Mouse (Mus musculus): ENCODE data around the gene Utp3.

Gene Utp3

GRCm38 (mm10) chr5:88564501-88565147, 10.4 kb downstream of the Utp3 start, which contains the start of gene Rufy3:
Gene Rufy3 (plus strand): TSS chr5:88565040.
- ChIA-PET POLR2A (interaction anchor here (0.7 to 7.4 kb wide), 18 partner anchors 8 to 203 kb away, joined by 3 to 88 read pairs (median 8); partner anchors contain the start of genes Utp3 (in 4 of the 4), Dck (in 1 of the 4) and Mob1b (in 1 of the 4)), CTCF (interaction anchor here (0.6 to 1.9 kb wide), 4 partner anchors 10 to 323 kb away, joined by 3 to 9 read pairs (median 4); partner anchors contain the start of gene Utp3 (in 2 of the 4))

DNA sequence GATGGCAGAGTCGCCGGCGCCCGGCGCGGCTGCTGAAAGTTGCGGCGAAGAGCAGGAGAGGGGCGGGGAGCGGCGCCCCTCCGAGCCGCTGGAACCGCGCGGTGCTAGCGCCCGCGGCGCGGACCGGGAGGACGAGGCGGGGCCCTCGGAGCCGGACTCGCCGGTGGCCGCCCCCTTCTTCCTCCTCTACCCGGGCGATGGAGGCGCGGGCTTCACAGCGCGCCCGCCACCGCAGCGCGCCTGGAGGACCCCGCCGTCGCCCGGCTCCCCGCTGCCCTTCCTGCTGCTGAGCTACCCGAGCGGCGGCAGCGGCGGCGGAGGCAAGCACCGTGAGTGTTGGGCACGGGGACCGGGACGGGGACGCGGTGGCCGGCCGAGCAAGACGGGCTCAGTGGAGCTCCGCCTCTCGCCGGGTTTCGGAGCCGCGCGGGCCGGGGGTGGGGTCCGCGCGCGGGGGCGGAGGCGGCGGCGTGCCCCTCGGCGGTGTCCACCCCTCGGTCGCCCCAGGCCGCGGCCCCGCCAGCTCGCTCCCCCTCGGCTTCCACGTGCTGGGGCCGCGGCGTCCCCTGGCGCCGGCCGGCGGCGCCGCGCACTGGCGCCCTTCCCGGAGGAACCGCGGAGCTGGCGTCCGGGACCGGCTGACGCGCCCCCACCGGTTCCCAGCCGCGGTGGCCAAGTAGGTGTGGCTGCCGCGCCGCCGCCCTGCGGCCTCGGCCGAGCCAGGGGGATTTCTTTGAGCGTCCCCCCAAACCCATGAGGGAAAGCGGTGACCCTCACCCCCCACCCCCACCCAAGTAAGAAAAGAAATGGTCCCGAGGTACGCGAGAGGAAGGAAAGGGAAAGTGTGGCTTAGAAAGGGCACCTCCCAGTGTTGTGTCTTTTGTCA, 11.1 kb downstream of the Utp3 start:
- ChIA-PET CTCF (interaction anchor here (0.6 to 1.9 kb wide), 5 partner anchors 11 to 322 kb away, joined by 3 to 9 read pairs (median 4); partner anchors contain the start of gene Utp3 (in 2 of the 4)), POLR2A (interaction anchor here (0.6 to 7.4 kb wide), 15 partner anchors 9 to 199 kb away, joined by 3 to 88 read pairs (median 7); partner anchors contain the start of genes Utp3 (in 3 of the 4), Dck (in 1 of the 4) and Mob1b (in 1 of the 4))

DNA sequence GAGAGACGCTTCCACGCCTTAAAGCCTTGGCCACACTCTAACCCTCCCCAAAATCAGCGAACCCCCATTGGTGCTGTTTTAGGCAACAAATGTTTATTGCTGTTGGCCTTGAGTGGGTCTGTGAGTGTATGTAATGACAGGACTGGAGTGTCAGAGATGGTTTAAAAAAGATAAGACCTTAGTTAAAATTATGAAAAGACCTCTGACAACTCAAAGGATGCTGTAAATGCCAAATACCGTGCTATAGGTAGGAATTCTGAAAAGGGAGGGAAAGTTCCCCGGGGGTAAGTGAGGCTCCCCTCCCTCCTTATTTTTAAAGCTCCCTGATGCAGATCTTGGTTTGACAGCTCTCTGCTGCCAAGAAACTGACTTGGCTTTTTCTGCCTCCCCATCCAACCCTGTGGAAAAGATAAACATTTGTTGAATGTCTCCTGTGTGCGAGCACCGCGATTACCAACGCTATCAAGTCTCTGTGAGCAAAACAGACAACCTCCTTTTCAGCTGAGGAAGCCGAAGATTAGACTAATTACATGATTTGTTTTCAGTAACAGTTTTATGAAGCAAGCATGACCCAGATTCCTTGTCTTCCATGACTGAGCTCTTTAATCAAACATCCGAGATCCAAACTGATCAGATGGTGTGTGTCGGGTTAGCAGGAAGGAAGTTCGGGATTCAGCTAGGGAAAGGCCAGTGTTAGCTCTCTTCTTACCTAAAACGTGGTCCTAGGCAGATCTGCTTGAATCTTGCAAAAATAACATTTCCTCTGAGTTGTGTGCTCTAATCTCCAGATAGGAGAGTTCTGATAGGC, 12.0 kb downstream of the Utp3 start:
- POLR2A ChIA-PET, result interaction anchor here (0.6 to 7.4 kb wide), 18 partner anchors 9 to 199 kb away, joined by 3 to 88 read pairs (median 4); partner anchors contain the start of genes Utp3 (in 3 of the 4), Dck (in 1 of the 4) and Mob1b (in 1 of the 4)
- CTCF ChIA-PET, result interaction anchor here in 3 of 4 experiments (0.9 to 1.9 kb wide), 3 partner anchors 10 to 12 kb away, joined by 3 to 9 read pairs (median 3); partner anchors contain the start of gene Utp3 (in 2 of the 3)

- ChIA-PET POLR2A (interaction anchor here in 2 of 4 experiments (0.6 to 7.4 kb wide), 7 partner anchors 13 to 1796 kb away, joined by 3 to 88 read pairs (median 3); partner anchors contain the start of genes Mob1b (in 1 of the 2) and Utp3 (in 1 of the 2)), CTCF (interaction anchor here in 1 of 4 experiments (1.1 kb wide), 1 partner anchor 15 kb away, joined by 3 read pairs; the partner anchor contains the start of gene Utp3)
These were observed 15.3 kb downstream of the Utp3 start for GRCm38 (mm10) chr5:88569541-88569940.

GRCm38 (mm10) chr5:88574829-88575228, 20.6 kb downstream of the Utp3 start:
- POLR2A ChIA-PET, result interaction anchor here in 3 of 4 experiments (0.9 to 2.4 kb wide), 11 partner anchors 8 to 145 kb away, joined by 3 to 13 read pairs (median 4); partner anchors contain the start of gene Utp3 (in 1 of the 3)

GRCm38 (mm10) chr5:88575506-88576338, 21.5 kb downstream of the Utp3 start:
- CTCF ChIA-PET, result interaction anchor here in 1 of 4 experiments (0.6 kb wide), 1 partner anchor 10 kb away, joined by 3 read pairs; no protein-coding TSS in a partner anchor
- POLR2A ChIA-PET, result interaction anchor here in 3 of 4 experiments (0.8 to 2.4 kb wide), 12 partner anchors 9 to 144 kb away, joined by 3 to 13 read pairs (median 4); partner anchors contain the start of gene Utp3 (in 1 of the 3)

More at GRCm38 (mm10) chr5:88574829-88575228, 20.6 kb downstream of the Utp3 start:
- CTCF ChIA-PET, result no interaction called here

- ChIA-PET POLR2A (interaction anchor here in 2 of 4 experiments (1.4 to 2.1 kb wide), 3 partner anchors 10 to 15 kb away, joined by 3 to 7 read pairs (median 5); no protein-coding TSS in a partner anchor), CTCF (no interaction called here)
These were observed 26.4 kb downstream of the Utp3 start for GRCm38 (mm10) chr5:88580681-88581080.

DNA sequence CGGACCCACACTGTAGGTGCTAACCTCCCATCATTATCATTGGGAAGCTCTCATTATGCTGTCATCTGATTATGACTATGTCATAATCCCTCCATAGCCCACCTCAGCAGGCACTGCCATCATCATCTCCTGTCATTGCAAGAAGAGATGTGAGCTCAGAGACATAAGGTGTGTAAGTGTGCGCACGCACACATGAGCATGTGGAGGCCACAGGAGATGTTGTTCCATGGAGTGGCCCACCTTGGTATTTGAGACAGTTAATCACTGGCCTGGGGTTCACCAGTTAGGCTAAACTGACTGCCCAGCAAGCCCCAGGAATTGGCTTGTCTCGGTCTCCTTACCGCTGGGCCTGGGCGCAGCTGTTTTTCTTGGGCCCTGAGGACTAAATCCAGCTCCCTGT, 27.1 kb downstream of the Utp3 start:
- POLR2A ChIA-PET, result interaction anchor here in 2 of 4 experiments (1.4 to 2.1 kb wide), 3 partner anchors 9 to 16 kb away, joined by 3 to 7 read pairs (median 5); no protein-coding TSS in a partner anchor
- CTCF ChIA-PET, result no interaction called here

DNA sequence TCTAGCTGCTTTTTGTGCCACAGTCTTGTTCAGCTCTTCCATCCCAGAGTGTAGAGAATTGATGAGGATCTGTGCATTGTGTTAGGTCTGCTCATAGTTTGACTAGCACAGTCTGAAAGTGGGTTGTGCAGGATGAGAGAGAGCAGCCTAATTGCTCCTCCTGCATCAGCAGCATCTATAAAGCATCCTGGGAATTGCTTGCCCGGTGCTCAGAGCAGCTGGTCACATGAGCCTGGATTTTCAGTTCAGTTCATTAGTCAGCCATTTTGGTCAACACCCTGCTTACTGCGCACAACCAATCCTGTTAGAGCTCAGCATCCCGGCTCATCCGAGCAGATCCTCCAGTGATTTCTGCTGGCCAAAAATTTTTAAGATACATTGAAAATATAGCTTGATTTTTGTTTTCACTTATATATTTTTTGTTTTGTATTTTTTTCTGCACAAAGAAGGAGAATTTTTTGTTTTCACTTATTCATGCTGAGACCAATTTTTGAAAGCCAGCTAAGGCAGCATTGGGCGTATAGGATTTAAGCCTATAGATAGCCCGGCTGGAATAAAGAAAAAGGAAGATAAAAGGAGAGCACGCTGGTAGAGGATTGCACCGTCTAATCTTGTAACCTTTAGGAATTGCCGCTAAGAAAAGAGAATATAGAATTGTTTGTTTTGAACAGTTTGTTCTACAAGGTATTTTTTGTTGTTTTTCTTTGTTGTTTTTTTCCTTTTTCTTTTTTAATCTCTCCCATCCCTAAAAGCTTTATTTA, 29.2 kb downstream of the Utp3 start:
- POLR2A ChIA-PET, result interaction anchor here in 2 of 4 experiments (0.6 to 2.0 kb wide), 12 partner anchors 8 to 137 kb away, joined by 3 to 9 read pairs (median 4); partner anchors contain the start of genes Grsf1 (in 1 of the 2), Mob1b (in 1 of the 2) and Utp3 (in 1 of the 2)
- CTCF ChIA-PET, result interaction anchor here in 1 of 4 experiments (0.6 kb wide), 1 partner anchor 388 kb away, joined by 7 read pairs; no protein-coding TSS in a partner anchor

GRCm38 (mm10) chr5:88584061-88584460, 29.8 kb downstream of the Utp3 start:
- ChIA-PET CTCF (interaction anchor here in 1 of 4 experiments (0.5 kb wide), 1 partner anchor 301 kb away, joined by 3 read pairs; no protein-coding TSS in a partner anchor), POLR2A (interaction anchor here in 3 of 4 experiments (0.7 to 2.0 kb wide), 11 partner anchors 8 to 137 kb away, joined by 3 to 9 read pairs (median 4); partner anchors contain the start of genes Grsf1 (in 1 of the 3), Mob1b (in 1 of the 3) and Utp3 (in 1 of the 3))

GRCm38 (mm10) chr5:88586407-88587174, 32.3 kb downstream of the Utp3 start:
- CTCF ChIA-PET, result no interaction called here
- POLR2A ChIA-PET, result interaction anchor here in 3 of 4 experiments (0.6 to 1.7 kb wide), 8 partner anchors 11 to 90 kb away, joined by 3 to 7 read pairs (median 3); partner anchors contain the start of gene Utp3 (in 1 of the 3)

- ChIA-PET CTCF (no interaction called here), POLR2A (interaction anchor here in 3 of 4 experiments (0.7 to 1.7 kb wide), 8 partner anchors 12 to 89 kb away, joined by 3 to 7 read pairs (median 4); partner anchors contain the start of gene Utp3 (in 1 of the 3))
These were observed 33.1 kb downstream of the Utp3 start for GRCm38 (mm10) chr5:88587211-88587934.

GRCm38 (mm10) chr5:88588481-88588880, 34.2 kb downstream of the Utp3 start:
- CTCF ChIA-PET, result interaction anchor here in 1 of 4 experiments (0.6 kb wide), 1 partner anchor 11 kb away, joined by 3 read pairs; no protein-coding TSS in a partner anchor
- POLR2A ChIA-PET, result interaction anchor here in 3 of 4 experiments (0.7 to 1.7 kb wide), 4 partner anchors 14 to 132 kb away, joined by 3 to 4 read pairs (median 4); partner anchors contain the start of gene Mob1b (in 1 of the 3)

All from embryonic stem cell, embryonic (primary cell).